Mouse (Mus musculus): ENCODE measurements around the gene Pdk3.

Gene Pdk3

DNA sequence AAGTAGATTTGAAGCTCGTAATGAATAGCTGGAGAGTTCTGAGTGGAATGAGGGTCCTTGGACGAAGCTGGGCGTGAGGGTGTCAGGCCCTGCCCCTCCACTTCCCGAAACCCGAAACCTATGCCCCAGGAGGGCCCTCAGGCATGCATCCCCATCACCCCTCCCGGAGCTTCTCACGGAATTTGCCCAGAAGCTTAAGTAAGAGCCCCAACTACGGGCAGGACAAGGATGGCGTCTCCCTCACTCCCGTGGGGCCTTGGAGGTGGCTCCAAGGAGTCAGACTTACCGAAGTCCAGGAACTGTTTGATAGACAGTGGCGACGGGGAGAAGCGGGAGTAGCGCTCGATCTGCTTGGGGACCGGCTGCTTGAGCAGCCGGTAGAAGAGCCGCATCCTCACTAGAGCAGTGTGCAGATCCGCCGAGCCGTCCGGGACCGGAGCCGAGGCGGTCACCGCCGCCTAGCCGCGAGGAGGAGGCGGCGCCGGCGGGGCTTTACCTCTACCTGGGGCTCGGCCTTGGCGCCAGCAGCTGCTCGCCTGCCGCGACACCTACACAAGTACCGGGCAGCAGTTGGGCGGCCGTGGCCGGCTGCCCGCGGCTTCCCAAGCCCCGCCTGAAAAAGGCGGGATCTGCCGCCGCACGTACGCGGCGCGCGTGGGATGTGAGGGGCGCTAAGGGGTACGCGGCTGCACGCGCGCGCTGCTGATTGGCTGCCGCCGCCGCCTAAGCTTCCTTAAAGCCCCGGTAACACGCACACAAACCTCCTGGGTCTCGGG is at the start of gene Pdk3:
Pdk3 (minus strand) TSS at position 641 of the 776 bp plus-strand sequence.
- DNase-seq (ENCODE audit: low read depth, low spot score), result peak; percentile 91

DNA sequence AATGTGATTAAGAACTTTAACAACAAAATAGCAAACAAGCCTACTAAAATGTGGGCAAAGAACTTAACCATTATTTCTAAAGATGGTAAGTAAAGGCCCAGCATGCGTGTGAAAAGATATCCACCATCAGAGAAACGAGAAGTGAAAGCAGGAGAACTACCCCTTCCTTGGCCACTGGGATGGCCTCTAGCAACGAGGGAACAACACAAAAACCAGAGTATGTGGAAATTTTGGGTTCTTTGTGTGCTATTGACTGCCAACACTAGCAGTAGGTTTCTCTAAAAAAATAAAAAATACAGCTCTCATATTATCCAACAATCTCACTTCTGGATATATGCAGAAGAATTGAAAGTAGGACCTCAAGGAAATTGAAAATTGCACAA is 45.6 kb upstream of the Pdk3 start:
- no peak for DNase-seq (ENCODE audit: low read depth, low spot score)

DNA sequence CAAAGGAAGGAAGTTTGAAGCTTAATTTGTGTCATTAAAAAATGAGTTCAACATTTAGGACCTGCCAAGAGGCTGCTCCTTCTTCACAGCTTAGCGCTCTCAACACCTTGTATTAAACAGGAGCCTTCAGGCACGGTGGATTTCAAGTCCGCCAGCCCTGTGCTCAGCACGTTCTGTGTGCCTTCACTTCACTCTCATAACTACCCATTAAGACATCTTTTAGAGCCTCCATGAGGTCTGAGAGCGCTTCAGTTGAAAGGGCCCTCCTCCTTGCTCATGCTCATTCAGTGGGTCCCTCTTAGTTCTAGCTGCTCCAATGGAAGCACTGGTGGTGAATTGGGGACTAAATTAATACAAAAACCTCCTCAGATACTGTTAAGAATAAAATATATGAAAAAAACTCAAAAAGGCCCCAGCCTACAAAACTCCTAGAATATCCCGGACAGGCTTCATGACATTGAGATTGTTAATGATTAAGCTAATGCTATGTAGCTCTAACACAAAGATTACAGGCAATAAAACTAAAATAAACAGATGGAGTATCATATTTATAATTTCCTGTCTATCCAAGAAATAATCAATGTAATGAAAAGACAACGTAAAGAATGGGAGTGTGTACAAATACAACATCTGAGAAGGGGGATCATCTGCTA is 45.1 kb upstream of the Pdk3 start:
- no peak for DNase-seq (ENCODE audit: low read depth, low spot score)

DNA sequence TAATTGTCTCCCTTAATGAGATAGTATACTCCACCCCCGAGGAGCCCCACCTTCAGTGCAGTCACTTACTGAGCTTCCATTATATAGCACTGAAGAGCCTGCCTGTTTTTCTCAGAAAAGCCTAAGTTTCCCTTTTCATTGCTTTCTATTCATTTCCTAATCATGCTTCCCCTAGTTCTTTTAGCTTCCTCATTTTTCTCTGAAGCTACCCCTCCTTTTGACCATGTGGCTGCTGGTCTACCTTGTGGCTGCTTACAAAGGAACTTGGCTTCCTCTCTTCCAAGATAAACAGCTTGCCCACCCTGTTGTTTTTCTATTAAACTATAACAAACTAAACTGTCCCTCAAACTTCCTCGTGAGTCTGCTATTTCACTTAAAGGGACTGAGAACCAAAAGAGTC is 31.4 kb upstream of the Pdk3 start:
- no peak for DNase-seq (ENCODE audit: low read depth, low spot score)

DNA sequence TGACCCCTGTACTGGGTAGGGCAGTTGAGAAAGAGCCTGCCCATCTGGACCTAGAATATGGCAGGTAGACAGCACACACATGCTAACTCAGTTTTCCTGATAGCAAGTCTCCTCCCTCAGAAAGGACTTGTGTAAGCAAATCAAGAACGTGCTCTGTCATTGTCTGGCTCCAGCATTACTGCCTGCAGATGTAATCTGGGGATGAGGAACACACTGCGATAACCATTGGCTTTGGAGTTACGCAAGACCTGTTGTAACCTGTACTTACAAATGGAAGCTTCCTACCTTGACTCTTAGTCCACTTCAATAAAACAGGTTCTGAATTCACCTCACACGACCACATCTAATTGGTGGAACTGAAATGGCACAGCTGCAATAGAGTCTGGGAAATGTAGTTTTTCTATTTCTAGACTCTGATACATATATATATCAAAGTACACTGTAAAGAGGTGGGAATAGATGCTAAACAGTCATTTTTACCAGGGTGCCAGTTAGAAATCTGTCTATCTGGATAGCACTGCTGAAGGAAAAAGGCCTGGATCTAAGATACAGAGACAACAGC is 30.6 kb upstream of the Pdk3 start:
- no peak for DNase-seq (ENCODE audit: low read depth, low spot score)

DNA sequence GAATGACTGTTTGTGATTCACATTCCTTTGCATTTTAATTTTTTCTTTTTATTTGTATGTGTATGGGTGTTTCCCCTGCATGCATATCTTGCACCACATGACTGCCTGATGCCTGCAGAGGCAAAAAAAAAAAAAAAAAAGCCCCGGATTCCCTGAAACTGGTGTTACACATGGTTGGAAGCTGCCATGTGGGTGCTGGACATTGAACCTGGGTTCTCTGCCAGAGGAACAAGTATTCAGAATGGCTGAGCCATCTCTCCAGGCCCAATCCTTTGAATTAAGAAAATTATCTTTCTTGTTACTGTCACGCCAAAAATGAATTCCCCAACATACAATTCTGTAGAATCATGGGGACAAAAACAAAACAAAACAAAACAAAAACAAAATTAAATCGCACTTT is 25.8 kb upstream of the Pdk3 start:
- no peak for DNase-seq (ENCODE audit: low read depth, low spot score)

DNA sequence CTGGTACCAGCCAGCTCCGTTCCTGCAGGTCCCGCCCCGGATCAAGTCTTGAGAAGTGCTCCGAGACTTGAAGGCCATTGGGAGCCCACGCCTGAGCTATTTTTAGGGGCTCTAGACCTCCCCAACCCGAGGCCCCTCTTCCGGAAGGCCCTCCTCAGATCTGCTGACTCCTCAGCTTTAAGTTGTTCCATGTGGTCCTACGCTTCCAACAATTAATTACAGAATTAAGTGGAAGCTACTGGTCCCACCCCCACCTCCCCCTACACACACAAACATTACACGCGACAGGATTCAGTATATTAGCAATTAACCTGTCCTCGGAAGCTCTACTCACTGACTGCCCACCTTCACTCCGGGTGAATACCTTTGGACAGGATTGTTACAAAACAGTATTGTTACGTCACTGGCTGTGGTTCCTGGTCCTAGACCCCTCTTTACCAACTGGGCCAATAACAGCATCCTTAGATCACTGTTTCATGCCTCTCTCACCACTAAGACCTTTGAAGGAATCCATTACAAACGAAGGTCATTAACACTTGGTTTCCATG is 410 bp upstream of the Pdk3 start:
- no peak for DNase-seq (ENCODE audit: low read depth, low spot score)

DNA sequence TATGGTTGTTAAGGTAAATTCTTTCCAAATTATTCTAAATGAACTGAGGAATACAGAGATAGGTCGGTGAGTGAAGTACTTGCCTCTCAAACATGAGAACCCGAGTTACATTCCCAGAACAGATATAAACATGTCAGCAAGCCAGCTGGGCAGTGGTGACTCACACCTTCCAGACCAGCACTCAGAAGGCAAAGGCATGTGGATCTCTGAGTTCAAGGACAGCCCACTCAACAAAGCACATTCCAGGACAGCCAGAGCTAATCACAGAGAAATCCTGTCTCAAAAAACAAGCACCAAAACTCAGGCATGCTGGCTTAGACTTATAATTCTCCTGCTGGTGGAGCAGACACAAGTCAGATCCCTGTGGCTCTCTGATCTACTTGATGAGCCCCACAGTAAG is 6.2 kb downstream of the Pdk3 start:
- peak; percentile 28 for DNase-seq (ENCODE audit: low read depth, low spot score)

DNA sequence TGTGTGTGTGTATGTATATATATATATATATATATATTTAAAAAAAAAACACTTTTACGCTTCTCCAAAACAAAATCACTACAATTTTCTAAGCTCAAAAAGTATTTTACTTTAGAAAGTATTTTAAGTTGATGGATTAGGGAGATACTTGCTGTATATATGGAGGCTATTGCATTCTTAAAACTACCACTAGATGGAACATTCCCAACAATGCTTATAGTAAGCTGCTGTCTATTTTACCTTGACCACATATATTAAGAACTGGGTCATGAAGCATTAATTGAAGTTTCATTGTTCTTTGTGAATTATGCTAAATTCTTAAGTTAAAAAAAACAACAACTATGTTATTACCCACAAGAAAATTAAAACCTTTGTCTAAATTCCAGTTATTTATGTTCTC is 24.0 kb downstream of the Pdk3 start:
- no peak for DNase-seq (ENCODE audit: low read depth, low spot score)

DNA sequence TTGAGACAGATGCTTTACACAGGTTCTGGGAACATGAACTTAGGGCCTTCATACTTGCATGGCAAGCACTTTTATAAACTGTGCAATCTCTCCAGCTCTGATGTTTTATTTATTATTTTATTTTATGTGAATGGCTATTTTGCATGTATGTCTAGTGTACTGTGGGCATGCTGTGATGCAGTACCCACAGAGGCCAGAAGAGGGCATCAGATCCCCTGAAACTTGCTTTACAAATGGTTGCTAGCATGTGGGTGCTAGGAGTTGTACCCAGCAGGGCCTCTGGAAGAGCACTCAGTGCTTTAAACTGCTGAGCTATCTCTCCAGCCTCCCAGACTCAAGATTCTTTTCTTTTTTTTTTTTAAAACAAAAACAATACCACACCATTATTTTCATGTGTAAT is 38.8 kb downstream of the Pdk3 start:
- DNase-seq (ENCODE audit: low read depth, low spot score), result peak; percentile 46

DNA sequence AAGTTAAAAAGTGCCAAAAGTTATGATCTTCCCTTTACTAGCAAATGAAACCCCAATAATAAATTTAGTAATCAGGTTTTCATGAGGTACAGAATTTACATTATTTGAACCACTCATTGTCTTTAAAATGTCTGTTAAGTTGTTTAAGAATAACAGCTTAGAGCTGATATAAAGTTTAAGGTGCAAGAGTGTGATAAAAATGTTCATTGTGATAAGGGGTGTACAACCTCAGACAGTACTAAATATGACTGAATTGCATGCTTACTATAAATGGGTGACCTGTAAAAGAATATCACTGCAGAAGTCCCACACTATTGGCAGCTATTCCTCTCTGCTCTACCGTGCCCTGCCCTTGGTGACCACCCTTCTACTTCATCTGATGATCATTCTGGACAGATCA is 42.4 kb downstream of the Pdk3 start:
- no peak for DNase-seq (ENCODE audit: low read depth, low spot score)

DNA sequence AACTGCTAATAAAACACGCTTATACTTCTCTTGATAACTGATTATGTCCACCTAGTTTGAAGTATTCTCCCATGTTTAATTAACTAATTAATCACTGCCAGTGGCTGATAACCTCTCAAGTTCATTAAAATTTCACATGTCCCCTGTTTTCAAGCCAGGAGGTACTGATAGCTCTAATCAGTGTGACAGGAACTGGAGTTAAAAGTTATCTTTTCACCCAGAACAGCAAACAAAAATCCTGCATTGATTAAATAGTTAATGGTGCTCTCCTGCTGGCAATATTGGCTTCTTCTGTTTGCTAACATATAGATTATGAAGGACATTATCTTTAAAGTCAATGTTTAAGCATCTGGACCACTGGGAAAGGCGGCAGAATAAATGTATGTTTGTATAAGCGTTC is 71.2 kb downstream of the Pdk3 start:
- no peak for DNase-seq (ENCODE audit: low read depth, low spot score)

DNA sequence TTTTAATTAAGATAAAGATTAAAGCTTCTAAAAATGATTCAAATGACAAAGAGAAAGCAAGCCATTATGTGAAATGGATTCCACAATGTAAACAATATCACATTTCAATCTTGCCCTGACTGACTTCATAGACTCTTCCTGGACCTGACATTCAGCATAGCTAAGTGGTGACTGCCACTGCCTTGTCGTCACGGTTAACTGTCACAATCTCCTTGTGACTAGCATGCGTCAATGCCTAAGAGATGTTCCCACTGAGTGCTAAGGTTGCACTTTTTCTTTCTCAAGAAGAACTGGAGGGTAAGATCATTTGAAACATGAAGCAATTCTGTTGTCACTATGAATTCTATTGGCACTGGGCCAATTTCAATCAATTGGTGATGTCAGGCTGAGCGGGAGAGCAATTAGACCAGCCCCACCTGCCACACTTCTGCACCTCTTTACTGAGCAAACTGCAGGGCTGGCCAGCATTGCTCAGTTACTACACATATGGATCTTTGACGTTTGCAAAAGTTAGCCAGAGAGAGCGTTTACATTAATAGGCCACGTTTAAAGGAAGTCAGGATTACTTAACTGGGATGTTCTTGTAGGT is 75.0 kb downstream of the Pdk3 start:
- no peak for DNase-seq (ENCODE audit: low read depth, low spot score)

DNA sequence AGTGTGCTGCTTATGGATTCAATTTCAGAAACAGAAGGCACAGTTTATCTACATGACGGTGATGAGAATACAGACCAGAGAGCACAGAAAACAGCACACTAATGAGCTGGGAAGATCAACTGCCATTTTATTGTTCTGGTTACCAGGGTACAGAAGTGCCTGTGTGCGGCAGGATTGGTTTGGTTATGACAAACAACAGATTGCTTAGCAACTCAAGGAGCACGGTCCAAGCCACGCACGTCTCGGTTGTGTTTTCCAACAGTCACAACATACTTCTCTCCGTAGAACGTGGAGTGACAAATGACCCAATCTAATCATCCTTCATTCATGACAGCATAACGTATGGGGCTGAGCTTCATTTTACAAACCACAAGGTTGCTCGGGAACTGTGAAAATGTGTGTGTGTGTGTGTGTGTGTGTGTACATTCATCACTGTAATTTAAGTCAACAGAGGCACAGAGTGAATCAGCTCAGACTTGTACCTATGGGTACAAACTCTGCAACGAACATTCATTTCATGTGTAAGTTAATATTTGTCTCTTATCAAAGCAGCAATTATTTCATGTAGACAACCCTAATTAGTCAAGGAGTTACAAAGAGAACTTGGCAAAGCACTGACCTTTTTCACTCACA is 76.7 kb downstream of the Pdk3 start:
- DNase-seq (ENCODE audit: low read depth, low spot score), result no peak

DNA sequence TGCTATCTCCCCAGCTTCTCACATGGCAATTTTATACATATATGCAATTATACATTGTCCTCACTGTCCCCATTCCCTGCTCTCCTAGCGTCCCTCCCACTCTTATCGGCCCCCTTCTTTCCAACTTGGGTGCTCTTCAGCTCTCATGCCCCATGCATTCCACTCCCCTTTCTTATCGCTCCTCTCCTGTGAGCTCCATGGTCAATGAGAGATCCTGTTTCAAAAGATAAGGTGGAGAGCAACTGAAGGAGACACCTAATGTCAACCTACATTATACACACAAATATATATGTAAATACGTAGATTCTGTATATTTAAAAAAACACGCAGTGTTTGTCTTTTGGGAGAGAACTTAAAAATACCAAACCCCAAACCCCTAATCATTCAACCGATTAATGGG is 81.4 kb downstream of the Pdk3 start:
- DNase-seq (ENCODE audit: low read depth, low spot score), result no peak

DNA sequence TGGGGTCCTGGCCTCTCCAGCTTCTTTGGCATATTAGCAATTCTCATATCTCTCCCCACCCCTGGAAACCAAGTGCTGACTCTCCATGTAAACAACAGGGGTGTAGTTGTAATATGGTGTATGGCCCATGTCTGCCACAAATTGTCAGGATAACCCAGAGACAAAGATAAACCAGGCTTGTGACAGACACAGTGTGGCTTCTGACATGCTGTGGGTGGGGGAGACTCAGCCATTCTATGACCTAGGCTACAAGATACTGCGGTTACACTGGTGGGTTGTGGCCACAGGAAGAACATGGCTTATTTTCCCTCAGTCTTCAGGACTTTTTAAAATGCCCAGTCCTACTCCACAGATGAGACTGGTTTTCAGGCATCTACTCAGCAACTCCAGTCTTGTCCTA is 82.8 kb downstream of the Pdk3 start:
- DNase-seq (ENCODE audit: low read depth, low spot score), result no peak

DNA sequence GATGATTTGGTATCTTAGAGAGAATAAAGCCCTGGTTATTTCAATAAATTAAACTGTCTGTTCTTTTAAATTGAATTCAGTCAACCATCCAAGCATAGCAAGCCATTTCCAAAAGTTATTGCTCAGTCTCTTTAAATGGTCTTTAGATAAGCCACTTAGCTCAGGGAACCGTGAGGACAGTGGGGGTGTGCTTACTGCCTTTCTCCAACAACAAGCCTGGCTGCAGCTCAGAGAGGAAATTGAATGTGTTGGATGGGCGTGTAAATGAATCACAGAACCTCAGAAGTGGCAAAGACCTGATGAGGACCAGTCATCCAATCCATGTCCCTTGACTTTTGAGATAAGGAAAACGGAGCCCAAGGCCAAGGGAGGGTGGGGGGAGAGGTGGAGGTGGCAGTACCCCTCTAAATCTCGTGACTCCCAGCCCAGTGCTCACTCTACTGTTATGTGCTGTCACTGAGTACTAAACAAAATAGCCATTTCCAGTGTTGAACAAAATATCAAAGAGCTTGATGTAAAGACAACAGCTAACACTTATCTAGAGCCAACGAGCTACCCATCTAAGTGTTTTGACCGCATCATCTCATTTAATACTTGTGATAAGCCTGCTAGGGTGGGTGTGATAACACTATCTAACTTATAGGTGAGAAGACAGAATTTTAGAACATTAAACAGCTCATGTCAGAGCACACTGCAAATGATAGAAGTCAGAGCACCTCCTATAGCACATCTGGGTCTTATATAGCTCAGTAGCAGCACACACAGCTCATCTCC is 98.8 kb downstream of the Pdk3 start:
- no peak for DNase-seq (ENCODE audit: low read depth, low spot score)

DNA sequence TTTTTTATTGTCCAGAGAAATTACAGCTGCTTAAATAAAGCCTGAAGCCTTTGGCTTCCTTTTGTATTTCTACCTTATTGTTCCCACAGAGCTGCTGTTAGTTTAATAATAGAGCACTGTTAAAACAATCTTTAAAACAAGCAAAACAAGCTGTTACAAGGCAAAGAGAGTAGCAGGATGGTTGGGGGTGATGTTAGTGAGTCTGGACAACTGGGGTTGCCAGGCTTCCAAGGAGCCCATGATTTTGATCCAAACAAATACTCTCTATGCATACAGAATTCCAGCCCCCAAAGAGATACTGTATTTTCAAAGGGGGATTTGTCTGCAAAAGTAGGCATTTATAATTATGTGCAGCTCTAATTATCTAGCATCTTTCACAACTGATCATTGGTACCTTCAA is 99.6 kb downstream of the Pdk3 start:
- DNase-seq (ENCODE audit: low read depth, low spot score), result no peak

DNA sequence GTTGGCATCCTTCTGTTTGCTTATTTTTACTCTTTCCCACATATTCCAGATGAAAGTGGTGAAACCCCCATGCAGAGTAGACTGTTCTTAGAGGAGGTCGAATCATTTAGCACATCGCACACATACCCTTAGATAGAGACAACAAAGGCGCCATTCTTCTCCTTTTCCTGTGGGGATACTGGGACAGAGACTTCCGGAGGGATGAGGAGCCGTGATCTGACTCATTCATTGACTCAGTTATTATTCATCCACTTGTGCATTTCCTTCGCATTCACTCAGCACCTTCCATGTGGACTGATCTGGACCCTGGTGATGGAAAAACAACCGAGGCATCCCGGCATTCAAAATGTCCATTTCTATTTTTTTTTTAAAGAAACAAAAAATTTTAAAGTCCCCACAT is 101.1 kb downstream of the Pdk3 start:
- DNase-seq (ENCODE audit: low read depth, low spot score), result peak; percentile 13

DNA sequence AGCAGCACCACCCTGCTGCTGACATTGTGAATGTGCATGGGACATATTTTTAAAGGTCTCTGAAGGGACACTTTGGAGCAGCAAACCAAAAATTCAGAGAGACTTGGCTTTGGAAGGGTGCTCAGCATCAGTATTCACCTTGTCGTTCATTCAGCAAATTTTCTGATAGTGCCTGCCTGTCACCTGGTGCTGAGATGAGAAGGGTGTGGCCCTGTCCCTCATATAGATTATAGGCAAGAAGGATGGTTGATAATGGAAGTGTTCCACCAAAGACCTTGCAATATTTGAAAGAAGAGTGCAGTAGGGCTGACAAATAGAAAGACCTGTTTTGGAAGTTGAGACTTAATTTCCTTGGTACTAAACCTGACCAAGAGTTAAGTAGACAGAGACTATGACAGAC is 102.5 kb downstream of the Pdk3 start:
- DNase-seq (ENCODE audit: low read depth, low spot score), result no peak

Data from R1 (cell line).